Mouse (Mus musculus): Measurements from ENCODE around the gene Epb41l3.

DNA sequence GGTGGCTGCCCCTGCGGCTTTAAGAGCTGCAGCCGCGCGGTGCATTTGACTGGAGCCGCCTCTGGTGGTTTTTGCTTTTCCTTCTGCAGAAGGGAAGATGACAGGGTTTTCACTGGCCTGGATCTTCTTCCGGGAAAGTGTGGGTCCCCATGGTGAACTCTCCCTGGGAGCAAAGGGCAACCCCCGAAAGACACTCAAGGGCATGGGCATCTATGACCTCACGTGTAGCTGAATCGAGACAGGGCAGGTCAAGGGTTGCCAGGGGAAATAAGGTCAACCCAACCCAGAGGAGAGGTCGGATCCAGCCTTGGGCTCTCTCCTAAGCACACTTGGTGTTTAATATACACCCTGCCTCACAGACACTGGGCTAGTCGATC lies 2.0 kb downstream of the Epb41l3 start:
- TF ChIP-seq CTCF (IDR thresholded peaks at IDR 0.05; ENCODE audit: borderline replicate concordance, insufficient read depth, low read length), result no peak
- TF ChIP-seq POLR2A (IDR thresholded peaks at IDR 0.05; ENCODE audit: low read depth, low read length), result no peak

Data from embryonic fibroblast, embryonic 13.5 days (primary cell).